Mouse (Mus musculus) stomach, postnatal 0 days (tissue): ENCODE results near the gene Atp1a2. TPM values are rescaled to one million over a fixed set of nuclear protein-coding genes. Genes with fewer than 3 reads are reported as not detected.
A peak's percentile ranks its signal among the peaks of the same experiment; 100 is the strongest.

Source experiments
- ATAC-seq: fragments of 200-750 bp; cut with Nextera tagmentation; 2 replicates; pipeline ENCODE4 v1.8.0; 2017; ENCODE audit not compliant: low FRiP score, low TSS enrichment
- DNase-seq: peaks from one replicate; pipeline ENCODE4 v3.0.0-alpha.2; 2016; ENCODE audit warnings: low spot score
- H3K27ac ChIP-seq: fragments of 300-500 bp; sonication (generic); replicated peaks from 2 replicates; pipeline ENCODE4 v1.5.1; 2014; ENCODE audit warnings: mild to moderate bottlenecking, control low read depth
- H3K27me3 ChIP-seq: fragments of 300-500 bp; sonication (generic); 2 replicates; pipeline ENCODE4 v1.6.1; 2014; ENCODE audit warnings: low read length; ENCODE audit not compliant: control insufficient read depth, insufficient read depth
- H3K36me3 ChIP-seq: fragments of 300-500 bp; sonication (generic); 2 replicates; pipeline ENCODE4 v1.6.1; 2014; ENCODE audit warnings: low read length, mixed read lengths; ENCODE audit not compliant: control insufficient read depth, insufficient read depth
- H3K4me1 ChIP-seq: fragments of 300-500 bp; sonication (generic); replicated peaks from 2 replicates; pipeline ENCODE4 v1.6.1; 2014; ENCODE audit warnings: antibody characterized with exemption; ENCODE audit not compliant: control insufficient read depth, insufficient read depth
- H3K4me2 ChIP-seq: fragments of 300-500 bp; sonication (generic); replicated peaks from 2 replicates; pipeline ENCODE4 v1.6.1; 2014; ENCODE audit warnings: low read depth, mild to moderate bottlenecking, control low read depth, moderate library complexity
- H3K4me3 ChIP-seq: fragments of 300-500 bp; sonication (generic); 2 replicates; pipeline ENCODE4 v1.5.1; 2014; ENCODE audit warnings: low read depth, low read length, control low read depth
- H3K9ac ChIP-seq: fragments of 300-500 bp; sonication (generic); 2 replicates; pipeline ENCODE4 v1.6.1; 2014; ENCODE audit warnings: mild to moderate bottlenecking, low read length, control low read depth, mixed read lengths
- H3K9me3 ChIP-seq: fragments of 300-500 bp; sonication (generic); 2 replicates; pipeline ENCODE4 v1.6.1; 2016; ENCODE audit warnings: low read length; ENCODE audit not compliant: control insufficient read depth
- CTCF ChIP-seq: IDR thresholded peaks from 2 replicates; pipeline ENCODE4 v1.5.1; 2016; ENCODE audit warnings: antibody characterized with exemption, low read depth, mild to moderate bottlenecking, moderate library complexity
- EP300 ChIP-seq: optimal IDR thresholded peaks from 2 replicates; pipeline ENCODE3; 2016; ENCODE audit warnings: antibody characterized with exemption
- WGBS: fragments of 180-500 bp; shearing (Covaris S2); extraction: QIAGEN DNeasy Blood & Tissue Kit; methylation state at CpG from one replicate; pipeline ENCODE4 v1.1.7; 2014; 5-methylcytosine and 5-hydroxymethylcytosine counted together
- polyA plus RNA-seq: library from polyadenylated mRNA; unstranded; fragments of >200 nt; fragmentation: Nextera tagmentation; extraction: Ambion mirVana; gene quantifications from 2 replicates; pipeline ENCODE4 v1.2.1, GENCODE M21; 2015

The Atp1a2 gene
- polyA plus RNA-seq, 1 experiment from 2014 or later = 3.1 TPM

DNA sequence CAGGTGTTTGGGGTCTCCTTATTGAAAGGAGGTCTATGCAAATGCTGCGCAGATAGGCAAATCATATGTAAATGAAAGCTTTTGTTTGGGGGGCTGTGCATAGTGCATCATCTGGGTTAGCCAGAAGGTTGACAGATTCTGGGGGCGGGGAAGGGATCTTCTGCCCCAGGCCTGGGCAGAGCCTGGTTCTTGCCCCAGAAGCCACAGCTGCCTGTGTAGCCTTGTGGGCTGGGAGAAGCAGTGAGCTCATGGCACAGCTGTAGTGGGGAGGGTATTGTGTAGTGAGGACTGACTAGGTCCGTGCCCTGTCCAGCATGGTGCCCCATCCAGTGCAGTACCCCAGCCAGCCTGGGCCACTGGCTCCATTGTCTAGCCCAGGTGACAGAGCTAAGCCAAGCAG is 17.0 kb upstream of the Atp1a2 start:
- Histone ChIP-seq H3K27me3 (no peaks in the 10 kb centered on the region), H3K9ac (no peak overlapping the region), H3K4me3 (no peak overlapping the region), H3K4me2 (no peak overlapping the region), H3K4me1 (peaks cover 4% of the 10 kb centered on the region), H3K27ac (no peak overlapping the region), H3K36me3 (peaks cover 8% of the 10 kb centered on the region; the same call in 1 of the 2 replicates), H3K9me3 (no peaks in the 10 kb centered on the region)
- DNase-seq (no peak), ATAC-seq (no peak)
- 83% methylated on average over 3 of the region's 3 CpGs for WGBS
- no peak for TF ChIP-seq EP300
- no peak for TF ChIP-seq CTCF

- Histone ChIP-seq H3K27ac (no peak overlapping the region), H3K36me3 (peaks cover 8% of the 10 kb centered on the region; the same call in 1 of the 2 replicates), H3K4me1 (peaks cover 4% of the 10 kb centered on the region), H3K9ac (no peak overlapping the region), H3K4me2 (no peak overlapping the region), H3K9me3 (no peaks in the 10 kb centered on the region), H3K4me3 (peak overlapping the region; percentile 59; the same call in 1 of the 2 replicates), H3K27me3 (no peaks in the 10 kb centered on the region)
- no peak for TF ChIP-seq EP300
- no peak for TF ChIP-seq CTCF
- WGBS = 75% methylated on average over 10 of the region's 10 CpGs
- ATAC-seq (no peak), DNase-seq (no peak)
Observed at GRCm38 (mm10) chr1:172313613-172314411, 15.9 kb upstream of the Atp1a2 start.

GRCm38 (mm10) chr1:172312768-172313561 is 15.1 kb upstream of the Atp1a2 start:
- Histone ChIP-seq H3K9me3 (no peaks in the 10 kb centered on the region), H3K4me3 (peak overlapping the region; percentile 59), H3K27ac (no peak overlapping the region), H3K4me2 (peak overlapping the region; percentile 72), H3K9ac (peak overlapping the region; percentile 76), H3K27me3 (no peaks in the 10 kb centered on the region), H3K4me1 (peaks cover 4% of the 10 kb centered on the region), H3K36me3 (peaks cover 2% of the 10 kb centered on the region; the same call in 1 of the 2 replicates)
- 11% methylated on average over 16 of the region's 16 CpGs for WGBS
- TF ChIP-seq EP300 (no peak), CTCF (no peak)
- ATAC-seq = no peak
- peak; percentile 34 for DNase-seq

DNA sequence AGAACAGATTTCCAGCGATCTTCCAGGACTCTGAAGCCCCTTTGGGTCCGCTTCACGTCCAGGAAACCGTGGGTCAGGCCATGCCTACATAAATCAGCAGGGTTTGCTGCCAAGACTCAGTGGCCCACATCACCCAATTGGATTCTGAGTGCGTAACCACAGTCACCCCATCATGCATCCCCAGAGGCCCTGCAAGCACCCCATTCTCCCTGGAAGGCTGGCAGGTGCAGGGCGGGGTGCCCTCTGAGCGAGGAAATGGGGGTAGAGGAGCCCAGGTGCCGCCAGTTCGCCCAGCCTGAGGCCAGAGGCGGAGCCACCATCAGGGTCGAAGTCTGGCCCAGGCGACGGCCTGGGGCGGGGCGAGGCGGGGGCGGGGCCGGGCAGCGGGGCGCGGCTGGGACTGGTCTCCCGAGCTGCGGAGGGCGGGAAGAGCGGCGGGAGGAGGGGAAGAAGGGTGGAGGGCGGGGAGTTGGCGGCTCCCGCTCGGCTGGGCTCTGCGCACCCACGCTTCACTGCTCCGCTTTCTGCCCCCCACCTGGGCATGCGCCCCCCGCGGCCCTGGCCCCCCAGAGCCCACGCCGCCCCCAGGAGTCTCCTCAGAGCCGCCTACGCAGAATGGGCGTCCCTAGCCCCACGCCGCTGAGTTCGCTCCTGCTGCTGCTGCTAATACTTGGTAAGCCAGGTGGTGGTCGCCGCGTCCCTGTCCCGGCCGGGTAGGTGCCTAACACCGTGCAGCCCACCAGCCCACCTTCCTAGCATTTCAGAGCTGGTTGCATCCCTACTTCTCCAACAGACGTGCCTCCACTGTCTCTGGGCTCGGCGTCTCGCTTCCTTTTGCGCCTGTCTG is 14.3 kb upstream of the Atp1a2 start:
- no peaks in the 10 kb centered on the region for H3K9me3 ChIP-seq
- H3K27ac ChIP-seq = peak overlapping the region; percentile 97

DNA sequence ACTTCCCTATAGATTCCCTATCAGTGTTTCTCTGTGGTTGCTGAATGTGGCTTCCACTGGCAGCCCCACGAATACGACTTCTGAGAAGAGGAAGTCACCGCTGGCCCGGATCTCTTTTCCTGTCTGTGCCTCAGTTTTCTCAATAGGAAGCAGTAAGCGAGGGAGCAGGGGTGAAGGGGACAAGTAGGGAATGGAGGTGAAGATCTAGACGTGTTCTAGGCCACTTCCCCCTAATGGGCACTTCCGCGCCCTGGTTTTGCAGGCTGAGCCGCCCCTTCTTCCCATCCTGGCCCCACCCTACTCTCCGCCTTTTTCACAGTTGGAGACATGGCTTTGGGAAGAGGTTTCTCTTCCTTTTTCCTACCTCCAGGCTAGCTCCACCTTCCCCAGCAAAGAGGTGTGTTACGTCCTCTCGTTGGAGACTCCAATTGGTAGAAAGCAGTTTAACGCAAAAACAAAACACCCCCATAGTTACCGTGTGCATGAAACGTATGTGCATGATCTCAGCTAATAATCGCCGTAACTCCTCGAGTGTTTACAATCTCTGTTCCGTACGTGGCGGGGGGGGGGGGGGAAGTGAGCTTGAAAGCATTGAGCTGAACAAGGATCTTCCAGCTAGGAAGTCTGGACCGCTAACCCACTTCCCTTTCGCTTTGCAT is 13.5 kb upstream of the Atp1a2 start:
- TF ChIP-seq CTCF (peak; percentile 34), EP300 (no peak)
- DNase-seq = peak; percentile 89
- peaks cover 4% of the 10 kb centered on the region for H3K4me1 ChIP-seq
- peak overlapping the region; percentile 59 for H3K4me3 ChIP-seq
- H3K9me3 ChIP-seq = no peaks in the 10 kb centered on the region
- peak; percentile 73 for ATAC-seq
- H3K4me2 ChIP-seq = peak overlapping the region; percentile 72
- 2% methylated on average over 22 of the region's 23 CpGs for WGBS
- peak overlapping the region; percentile 76 for H3K9ac ChIP-seq
- H3K27ac ChIP-seq = peak overlapping the region; percentile 97
- H3K27me3 ChIP-seq = no peaks in the 10 kb centered on the region
- no peaks in the 10 kb centered on the region for H3K36me3 ChIP-seq

More for the DNA sequence above, 14.3 kb upstream of the Atp1a2 start:
- DNase-seq (peak; percentile 98), ATAC-seq (peak; percentile 77)
- Histone ChIP-seq H3K4me2 (peak overlapping the region; percentile 72), H3K27me3 (no peaks in the 10 kb centered on the region), H3K36me3 (no peaks in the 10 kb centered on the region), H3K4me3 (peak overlapping the region; percentile 59), H3K9ac (peak overlapping the region; percentile 76), H3K4me1 (peaks cover 4% of the 10 kb centered on the region)
- under 1% methylated on average over 36 of the region's 55 CpGs for WGBS
- no peak for TF ChIP-seq EP300
- no peak; the same call in 1 of the 2 replicates for TF ChIP-seq CTCF
